ENCODE assay signal across 11 mouse cellular contexts in genomic region chr12:82815982-82816381, GRCm38 (mm10).
"Had no signal": no experiment of that assay in that cellular context is flagged by ENCODE, and none has a peak within 500 bp of the region (broad histone marks: within the 10 kb centered on the region; RNA-seq: fewer than 3 reads in every experiment).

No protein-coding gene starts in this region.

- DNase-seq: kidney, adult 2 months; kidney, postnatal 25 days; lung, adult 2 months; lung, postnatal 36 days; right cerebral cortex, postnatal 4 days; spleen, adult 18-20 months; thymus, adult 2 months; thymus, postnatal 25 days had no signal

- H3K36me3 ChIP-seq: limb, embryonic 13.5 days; midbrain, embryonic 13.5 days; neural tube, embryonic 15.5 days had no signal

- H3K4me3 ChIP-seq: limb, embryonic 13.5 days; midbrain, embryonic 13.5 days; neural tube, embryonic 15.5 days had no signal

- H3K27me3 ChIP-seq: limb, embryonic 13.5 days; midbrain, embryonic 13.5 days; neural tube, embryonic 15.5 days had no signal

- H3K4me2 ChIP-seq: limb, embryonic 13.5 days; midbrain, embryonic 13.5 days; neural tube, embryonic 15.5 days had no signal
